Mouse (Mus musculus): ENCODE measurements around the gene Rhag.

DNA sequence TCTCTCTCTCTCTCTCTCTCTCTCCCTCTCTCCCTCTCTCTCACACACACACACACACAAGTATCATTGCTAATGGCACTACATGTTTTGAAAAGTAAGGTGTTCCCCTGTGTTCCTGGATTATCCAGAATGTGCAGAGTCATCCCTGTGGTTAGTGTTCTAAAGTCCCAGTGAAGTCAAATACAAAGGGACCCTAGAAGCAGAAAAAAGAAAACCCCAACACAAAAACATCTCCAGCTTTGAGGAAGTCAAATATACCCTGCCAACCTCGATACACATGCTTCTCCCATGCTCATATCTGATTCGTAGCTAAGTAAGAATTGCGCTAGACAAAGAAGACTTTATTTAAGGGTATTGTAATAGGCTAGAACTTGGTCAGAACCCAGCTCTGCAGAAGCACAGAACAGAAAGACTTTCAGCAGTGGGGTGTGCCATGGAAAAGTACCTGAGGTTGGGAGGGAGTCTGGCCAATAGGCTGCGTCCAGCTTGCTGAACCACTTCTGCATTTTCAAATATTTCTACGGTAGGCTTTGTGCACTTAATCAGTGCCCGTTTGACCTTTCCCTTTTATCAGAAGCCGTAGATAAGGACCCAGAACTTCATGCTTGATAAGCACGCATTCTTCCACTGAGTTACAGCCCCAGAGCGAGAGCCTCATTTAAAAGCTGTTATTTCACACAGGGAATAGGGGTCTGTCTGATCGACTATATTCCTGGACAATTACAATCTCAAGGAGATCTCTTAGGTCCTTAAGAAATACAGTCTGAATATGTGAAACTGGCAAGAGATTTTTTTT, 58.2 kb downstream of the Rhag start:
- no peak for TF ChIP-seq CTCF (conservative IDR thresholded peaks at IDR 0.05; ENCODE audit: low read length)
- no peak for TF ChIP-seq NANOG (IDR thresholded peaks at IDR 0.05; ENCODE audit: borderline replicate concordance, low read length)
